Mouse (Mus musculus): ENCODE data around the gene Dolk. TPM values are rescaled to one million over a fixed set of nuclear protein-coding genes. Genes with fewer than 3 reads are reported as not detected.

Dolk gene
- total RNA-seq, 2 experiments from 2014 or later = 5.9 to 9.3 TPM

- no peak for ATAC-seq (replicated peaks; ENCODE audit: poor library complexity)
These were observed 33.6 kb downstream of the Dolk start for GRCm38 (mm10) chr2:30252521-30252920.

- peak; percentile 95 for ATAC-seq (replicated peaks; ENCODE audit: poor library complexity)
These were observed 34.6 kb downstream of the Dolk start for GRCm38 (mm10) chr2:30251417-30252104.

GRCm38 (mm10) chr2:30250166-30251128 is 35.7 kb downstream of the Dolk start:
- ATAC-seq (replicated peaks; ENCODE audit: poor library complexity) = no peak

- no peak for ATAC-seq (replicated peaks; ENCODE audit: poor library complexity)
These were observed 37.0 kb downstream of the Dolk start for GRCm38 (mm10) chr2:30249182-30249581.

GRCm38 (mm10) chr2:30247681-30248080 is 38.5 kb downstream of the Dolk start:
- no peak for ATAC-seq (replicated peaks; ENCODE audit: poor library complexity)

- no peak for ATAC-seq (replicated peaks; ENCODE audit: poor library complexity)
These were observed 39.1 kb downstream of the Dolk start for GRCm38 (mm10) chr2:30247036-30247435.

- no peak for ATAC-seq (replicated peaks; ENCODE audit: poor library complexity)
These were observed 41.4 kb downstream of the Dolk start for GRCm38 (mm10) chr2:30244595-30245178.

- ATAC-seq (replicated peaks; ENCODE audit: poor library complexity) = no peak
These were observed 42.7 kb downstream of the Dolk start for GRCm38 (mm10) chr2:30243391-30243790.

GRCm38 (mm10) chr2:30242509-30242908 is 43.6 kb downstream of the Dolk start:
- ATAC-seq (replicated peaks; ENCODE audit: poor library complexity) = no peak

GRCm38 (mm10) chr2:30240267-30240666 is 45.9 kb downstream of the Dolk start, which contains the start of gene Gm28035:
Gene Gm28035, plus strand, starts transcription at chr2:30240567.
- no peak for ATAC-seq (replicated peaks; ENCODE audit: poor library complexity)

GRCm38 (mm10) chr2:30239777-30240176 is 46.4 kb downstream of the Dolk start:
- ATAC-seq (replicated peaks; ENCODE audit: poor library complexity) = peak; percentile 64

GRCm38 (mm10) chr2:30238906-30239465 is 47.1 kb downstream of the Dolk start:
- no peak for ATAC-seq (replicated peaks; ENCODE audit: poor library complexity)

GRCm38 (mm10) chr2:30237881-30238280 is 48.3 kb downstream of the Dolk start:
- ATAC-seq (replicated peaks; ENCODE audit: poor library complexity) = peak; percentile 12

- ATAC-seq (replicated peaks; ENCODE audit: poor library complexity) = peak; percentile 87
These were observed 48.8 kb downstream of the Dolk start, which contains the start of gene Lrrc8a for GRCm38 (mm10) chr2:30237199-30237880. Gene Lrrc8a, plus strand, starts transcription at chr2:30237715.

- ATAC-seq (replicated peaks; ENCODE audit: poor library complexity) = no peak
These were observed 49.5 kb downstream of the Dolk start for GRCm38 (mm10) chr2:30236426-30237198.

GRCm38 (mm10) chr2:30235593-30235992 is 50.5 kb downstream of the Dolk start:
- no peak for ATAC-seq (replicated peaks; ENCODE audit: poor library complexity)
